12 mouse cellular contexts compared by ENCODE assay signal in the genomic region with DNA sequence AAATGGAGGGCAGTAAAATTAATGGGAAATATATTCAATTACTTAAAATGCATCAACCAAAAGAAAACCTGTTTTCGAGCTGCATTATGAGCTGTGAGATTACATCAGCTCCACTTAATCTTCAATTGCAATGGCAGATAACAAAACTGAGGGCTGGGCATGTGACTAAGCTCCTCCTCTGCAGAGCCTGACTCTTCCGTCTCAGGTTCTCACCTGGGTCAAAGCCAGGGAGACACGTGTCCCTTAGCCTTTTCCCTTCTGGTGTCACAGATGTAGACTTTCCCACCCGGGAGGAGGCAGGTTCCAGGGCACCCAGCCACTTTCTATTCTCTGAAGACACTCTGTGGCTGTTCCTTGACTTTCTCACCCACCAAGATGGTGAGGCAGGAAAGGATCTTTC. TPM values are rescaled to one million over a fixed set of nuclear protein-coding genes. Genes with fewer than 3 reads are reported as not detected.
A peak's percentile ranks its signal among the peaks of the same experiment; 100 is the strongest.
DNase-seq lines count a peak whose midpoint lies in the region; ATAC-seq lines count a peak whose summit lies in the region.
"Had no signal": no experiment of that assay in that cellular context is flagged by ENCODE, and none has a peak within 500 bp of the region (broad histone marks: within the 10 kb centered on the region; RNA-seq: fewer than 3 reads in every experiment).

No protein-coding gene starts in this region.

- no peaks in the 10 kb centered on the region for H3K9me3 ChIP-seq in forebrain, embryonic 15.5 days
- no peaks in the 10 kb centered on the region for H3K9me3 ChIP-seq in forebrain, embryonic 10.5 days
- no peaks in the 10 kb centered on the region for H3K9me3 ChIP-seq in limb, embryonic 10.5 days (replicated peaks)
- H3K9me3 ChIP-seq: embryonic facial prominence, embryonic 12.5 days had no signal

- no peak overlapping the region for H3K4me3 ChIP-seq in forebrain, embryonic 15.5 days
- no peak overlapping the region for H3K4me3 ChIP-seq in forebrain, embryonic 10.5 days
- H3K4me3 ChIP-seq in limb, embryonic 10.5 days, result no peak overlapping the region
- H3K4me3 ChIP-seq: embryonic facial prominence, embryonic 12.5 days had no signal

- H3K27me3 ChIP-seq in forebrain, embryonic 15.5 days, result no peaks in the 10 kb centered on the region
- no peaks in the 10 kb centered on the region for H3K27me3 ChIP-seq in forebrain, embryonic 10.5 days (ENCODE audit: poor library complexity, severe bottlenecking)
- no peaks in the 10 kb centered on the region for H3K27me3 ChIP-seq in limb, embryonic 10.5 days (ENCODE audit: low read depth, poor library complexity, severe bottlenecking)
- H3K27me3 ChIP-seq: embryonic facial prominence, embryonic 12.5 days; Patski had no signal

- peaks cover 9% of the 10 kb centered on the region; the same call in 1 of the 2 replicates for H3K4me1 ChIP-seq in forebrain, embryonic 15.5 days
- peaks cover 16% of the 10 kb centered on the region for H3K4me1 ChIP-seq in forebrain, embryonic 10.5 days
- peaks cover 3% of the 10 kb centered on the region; the same call in 1 of the 2 replicates for H3K4me1 ChIP-seq in limb, embryonic 10.5 days
- H3K4me1 ChIP-seq: embryonic facial prominence, embryonic 12.5 days had no signal

- WGBS in forebrain, embryonic 15.5 days, result 54% methylated on average over 4 of the region's 4 CpGs
- 81% methylated on average over 4 of the region's 4 CpGs for WGBS in forebrain, embryonic 10.5 days
- WGBS in limb, embryonic 10.5 days, result 76% methylated on average over 4 of the region's 4 CpGs

- peak; percentile 53 for ATAC-seq in forebrain, embryonic 15.5 days (replicated peaks)
- ATAC-seq: CD4-positive, CD25-positive, alpha-beta regulatory T cell, adult 4 months; inflammation-experienced regulatory T-cells, adult 6 months; Patski had no signal

- no peak overlapping the region for H3K9ac ChIP-seq in forebrain, embryonic 15.5 days (replicated peaks)
- H3K9ac ChIP-seq: embryonic facial prominence, embryonic 12.5 days had no signal

- H3K4me2 ChIP-seq in forebrain, embryonic 15.5 days (replicated peaks), result no peak overlapping the region
- H3K4me2 ChIP-seq: embryonic facial prominence, embryonic 12.5 days had no signal

- DNase-seq in forebrain, embryonic 10.5 days (ENCODE audit: extremely low spot score, low spot score), result no peak
- DNase-seq in brain, adult 2 months (ENCODE audit: low read depth, low spot score), result peak; percentile 27
- peak; percentile 13 to 22 for DNase-seq in cerebellum, postnatal 36 days
- DNase-seq in kidney, postnatal 36 days, result peak; percentile 33 to 53
- no peak for DNase-seq in right cerebral cortex, postnatal 14 days
- DNase-seq in limb, embryonic 10.5 days (ENCODE audit: low spot score), result no peak
- DNase-seq in frontal cortex, postnatal 10 days (ENCODE audit: low spot score in 2 of 2), result no peak

- no peak overlapping the region for H3K27ac ChIP-seq in forebrain, embryonic 15.5 days (replicated peaks)
- no peak overlapping the region for H3K27ac ChIP-seq in forebrain, embryonic 10.5 days
- H3K27ac ChIP-seq in limb, embryonic 10.5 days, result no peak overlapping the region
- H3K27ac ChIP-seq: embryonic facial prominence, embryonic 12.5 days had no signal

- no peaks in the 10 kb centered on the region for H3K36me3 ChIP-seq in forebrain, embryonic 15.5 days
- no peaks in the 10 kb centered on the region for H3K36me3 ChIP-seq in forebrain, embryonic 10.5 days (replicated peaks)
- H3K36me3 ChIP-seq in limb, embryonic 10.5 days, result 0 out of 2 replicates have a peak, but pooled peaks cover 1% of the 10 kb centered on the region
- H3K36me3 ChIP-seq: embryonic facial prominence, embryonic 12.5 days had no signal

RNA-seq across cellular contexts. Expression of a gene that starts 12.0 kb away (rescaled TPM):
- 1.0 and 1.5 TPM in 2 replicates for polyA plus RNA-seq in forebrain, embryonic 15.5 days (2015; fragmentation: Nextera tagmentation; extraction: Ambion mirVana)
- polyA plus RNA-seq in forebrain, embryonic 10.5 days (2016; fragmentation: Nextera tagmentation; extraction: Ambion mirVana), result 0.40 and 0.49 TPM in 2 replicates
- polyA plus RNA-seq in limb, embryonic 10.5 days (2016; fragmentation: Nextera tagmentation; extraction: Ambion mirVana), result 0.51 and 1.5 TPM in 2 replicates

RNA-seq across cellular contexts. Expression of a gene that starts 58.3 kb away (rescaled TPM):
- polyA plus RNA-seq in forebrain, embryonic 15.5 days (2015; fragmentation: Nextera tagmentation; extraction: Ambion mirVana), result 1.2 and 1.9 TPM in 2 replicates
- 0.10 and 0.22 TPM in 2 replicates for polyA plus RNA-seq in forebrain, embryonic 10.5 days (2016; fragmentation: Nextera tagmentation; extraction: Ambion mirVana)
- 0.18 and 0.85 TPM in 2 replicates for polyA plus RNA-seq in limb, embryonic 10.5 days (2016; fragmentation: Nextera tagmentation; extraction: Ambion mirVana)

RNA-seq across cellular contexts. Expression of a gene that starts 58.3 kb away (rescaled TPM):
- polyA plus RNA-seq in forebrain, embryonic 15.5 days (2015; fragmentation: Nextera tagmentation; extraction: Ambion mirVana), result 2.2 and 3.1 TPM in 2 replicates
- polyA plus RNA-seq in forebrain, embryonic 10.5 days (2016; fragmentation: Nextera tagmentation; extraction: Ambion mirVana), result 0.77 and 0.81 TPM in 2 replicates
- polyA plus RNA-seq in limb, embryonic 10.5 days (2016; fragmentation: Nextera tagmentation; extraction: Ambion mirVana), result 0.97 and 3.1 TPM in 2 replicates

Comparison
In these comparisons a context has a peak if more than half of its experiments do, and no peak if none do; other contexts are left out.
1. DNase-seq: peak in brain, adult 2 months (single experiment), cerebellum, postnatal 36 days (2 of 2) and kidney, postnatal 36 days (2 of 2); none in forebrain, embryonic 10.5 days (single experiment), right cerebral cortex, postnatal 14 days (single experiment), limb, embryonic 10.5 days (single experiment) and frontal cortex, postnatal 10 days (0 of 2).